Mouse (Mus musculus) brain, embryonic 14.5 days (tissue): ENCODE results near the gene Nif3l1.

Source experiments
- CTCF ChIP-seq: fragments of 200-500 bp; IDR thresholded peaks from 2 replicates; pipeline ENCODE4 v1.5.1; 2012; ENCODE audit warnings: inconsistent platforms, mild to moderate bottlenecking, moderate library complexity, borderline replicate concordance; ENCODE audit not compliant: insufficient read depth, insufficient read length; ENCODE audit errors: extremely low read depth
- POLR2A ChIP-seq: fragments of 200-500 bp; IDR thresholded peaks from 2 replicates; pipeline ENCODE4 v1.6.1; 2012; ENCODE audit warnings: mild to moderate bottlenecking, inconsistent platforms, borderline replicate concordance; ENCODE audit not compliant: poor library complexity, insufficient read depth, insufficient read length, severe bottlenecking; ENCODE audit errors: extremely low read depth

DNA sequence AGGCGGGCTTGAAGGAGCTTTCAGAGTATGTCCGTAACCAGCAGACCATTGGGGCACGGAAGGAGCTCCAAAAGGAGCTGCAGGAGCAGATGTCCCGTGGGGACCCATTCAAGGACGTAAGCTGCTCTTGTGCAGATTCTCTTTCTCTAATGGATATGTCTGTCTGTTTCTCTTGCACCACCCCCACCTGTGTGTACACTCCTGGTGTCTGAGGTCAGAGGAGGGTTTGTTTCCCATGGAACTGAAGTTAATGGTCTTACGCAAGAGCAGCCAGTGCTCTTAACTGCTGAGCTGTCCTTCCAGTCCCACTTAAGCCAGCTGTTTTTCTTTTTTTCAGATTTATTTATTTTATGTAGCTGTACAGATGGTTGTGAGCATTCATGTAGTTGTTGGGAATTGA, 43.6 kb upstream of the Nif3l1 start:
- TF ChIP-seq CTCF (no peak), POLR2A (no peak)
